Mouse (Mus musculus): ENCODE results near the gene Mrpl2.

The Mrpl2 gene

DNA sequence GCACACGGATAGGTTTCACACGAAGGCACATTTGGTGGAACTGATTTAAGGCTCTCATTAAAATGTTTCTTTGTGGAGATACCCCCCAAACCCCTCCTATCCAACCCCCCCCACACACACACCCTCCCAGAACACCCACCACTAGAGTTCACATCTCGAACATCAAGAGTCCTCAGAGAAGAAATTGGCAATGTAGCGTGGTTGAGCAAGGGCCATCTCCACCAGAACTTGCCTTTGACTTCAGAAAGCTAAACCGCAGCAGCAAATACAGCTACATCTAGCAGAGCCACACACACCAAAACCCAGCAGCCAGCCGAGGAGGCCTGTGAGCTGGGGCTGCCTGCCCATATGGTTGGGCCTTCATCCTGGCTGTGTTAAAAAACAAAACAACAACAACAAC, 18.6 kb upstream of the Mrpl2 start:
- no peak for DNase-seq (ENCODE audit: low spot score)

DNA sequence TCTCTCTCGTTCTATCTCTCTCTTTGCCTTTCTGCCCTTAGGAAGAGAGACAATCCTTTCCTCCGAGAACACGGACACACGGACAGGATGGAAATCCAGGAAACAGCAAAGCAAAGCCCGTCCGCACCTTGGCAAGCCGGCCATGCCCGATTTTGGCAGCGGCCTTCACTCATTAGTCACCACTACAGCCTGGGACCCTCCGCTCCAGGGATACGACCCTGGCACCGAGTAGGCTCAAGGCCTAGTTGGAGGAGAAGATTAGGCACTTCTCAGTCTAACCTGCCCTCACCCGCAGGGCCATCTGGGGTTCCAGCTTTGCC, 17.6 kb upstream of the Mrpl2 start:
- DNase-seq (ENCODE audit: low spot score) = no peak

DNA sequence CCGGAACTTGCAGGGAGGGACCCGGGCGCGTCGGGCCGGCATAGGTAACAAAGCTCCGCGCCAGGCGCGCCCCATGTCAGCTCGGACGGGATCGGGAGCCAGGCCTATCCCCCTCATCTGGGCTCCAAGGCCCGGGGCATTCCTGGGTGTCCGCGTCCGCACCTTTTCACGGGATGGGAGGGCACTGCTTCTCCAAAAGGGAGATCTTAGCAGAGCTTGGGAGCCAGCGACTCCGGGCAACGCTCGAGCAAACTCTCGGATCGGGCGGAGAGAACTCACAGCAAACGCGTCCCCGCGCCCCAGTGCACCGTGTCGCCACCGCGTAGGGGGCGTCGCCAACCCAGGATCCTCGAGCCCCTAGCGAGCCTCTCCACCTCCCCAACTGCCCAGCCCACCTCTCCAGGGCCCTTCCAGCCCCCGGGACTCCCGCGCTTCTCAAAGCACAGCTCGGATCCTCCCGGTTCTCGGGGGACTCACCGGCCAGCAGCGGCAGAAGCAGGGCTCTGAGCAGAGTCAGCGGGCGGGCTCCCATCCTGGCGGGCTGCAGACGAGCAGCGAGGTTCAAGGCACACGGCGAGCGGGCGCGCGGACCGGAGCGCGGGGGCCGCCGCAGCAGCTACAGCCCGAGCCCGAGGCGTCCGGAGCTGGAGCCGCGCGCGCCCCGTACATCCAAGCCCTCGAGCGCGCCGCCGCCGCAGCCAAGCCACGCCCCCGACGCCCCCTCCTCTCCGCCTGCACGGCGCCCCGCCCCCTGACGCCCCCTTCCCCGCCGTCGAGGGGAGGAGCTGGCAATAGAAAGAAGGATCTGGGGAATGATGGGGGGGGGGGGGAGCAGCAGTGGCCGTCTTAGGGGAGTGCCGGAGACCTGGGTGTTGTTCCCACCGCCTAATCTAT, 17.0 kb upstream of the Mrpl2 start, which contains the start of gene Ptk7:
TSS of gene Ptk7 (minus strand) at position 714 of the 894 bp plus-strand sequence.
- peak; percentile 62 for DNase-seq (ENCODE audit: low spot score)

DNA sequence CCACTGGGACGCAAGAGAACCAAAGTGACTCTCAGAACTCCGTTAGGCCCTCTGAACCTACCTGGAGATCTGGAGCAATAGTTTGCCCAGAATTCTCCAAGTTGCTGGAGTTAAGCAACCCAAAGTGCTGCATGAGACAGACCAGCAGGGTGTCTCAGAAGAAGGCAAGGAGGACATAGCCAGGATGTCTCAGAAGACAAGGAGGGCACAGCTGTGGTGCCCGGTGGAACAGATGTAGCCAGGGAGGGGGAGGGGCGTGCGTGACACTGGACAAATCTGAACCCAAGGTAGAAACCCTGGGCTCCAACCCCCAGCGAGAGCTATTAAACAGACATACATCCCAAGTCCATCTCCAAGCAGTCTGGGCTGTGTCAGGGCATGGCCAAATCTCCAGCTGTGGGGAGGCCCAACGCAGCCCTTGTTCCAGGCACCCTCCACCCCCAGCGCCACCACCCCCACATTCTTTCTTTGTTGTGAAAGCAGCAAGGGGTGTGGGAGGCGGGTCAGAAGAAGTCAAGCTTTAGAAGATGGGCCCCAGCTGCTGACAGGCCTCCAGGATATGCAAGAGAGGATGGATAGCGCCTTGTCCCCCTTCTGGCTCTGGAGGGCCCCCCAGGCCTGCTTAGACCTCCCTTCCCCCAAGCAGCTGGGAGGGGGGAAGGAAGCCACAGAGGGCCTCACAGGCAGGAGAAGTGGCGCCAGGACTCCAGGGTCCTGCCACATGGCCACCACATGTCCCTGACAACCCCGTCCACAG, 16.2 kb upstream of the Mrpl2 start:
- DNase-seq (ENCODE audit: low spot score) = peak; percentile 71

DNA sequence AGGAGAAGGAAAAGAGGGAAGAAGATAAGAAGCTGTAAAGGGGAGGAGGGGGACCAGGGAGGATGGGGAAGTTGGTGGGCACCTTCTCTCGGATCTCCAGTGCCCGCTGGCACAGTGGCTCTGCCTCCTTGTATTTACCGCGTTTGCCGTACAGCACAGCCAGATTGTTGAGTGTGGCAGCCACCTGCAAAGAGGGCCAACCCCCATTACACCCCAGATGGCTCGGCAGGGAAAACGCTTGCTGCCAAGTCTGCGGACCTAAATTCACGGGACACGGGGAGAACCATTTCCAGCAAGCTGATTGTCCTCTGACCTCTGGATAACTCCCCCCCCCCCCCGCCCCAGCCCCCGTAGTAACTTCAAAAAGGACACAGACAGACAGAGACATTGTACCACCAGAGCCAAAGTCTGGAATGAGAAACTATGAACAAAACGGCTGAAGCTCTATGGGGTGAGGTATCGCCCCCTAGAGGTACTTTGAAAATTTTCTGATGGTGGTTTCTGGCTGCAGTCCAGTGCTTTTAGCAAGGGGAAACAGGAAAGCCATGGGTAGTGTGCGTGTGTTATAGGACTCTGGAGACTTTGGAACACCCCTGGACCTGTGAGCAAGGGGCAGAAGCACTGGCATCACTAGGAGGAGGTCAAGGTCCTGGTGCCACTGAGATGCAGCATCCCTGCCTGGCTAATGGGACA, 9.1 kb upstream of the Mrpl2 start:
- DNase-seq (ENCODE audit: low spot score) = peak; percentile 76

DNA sequence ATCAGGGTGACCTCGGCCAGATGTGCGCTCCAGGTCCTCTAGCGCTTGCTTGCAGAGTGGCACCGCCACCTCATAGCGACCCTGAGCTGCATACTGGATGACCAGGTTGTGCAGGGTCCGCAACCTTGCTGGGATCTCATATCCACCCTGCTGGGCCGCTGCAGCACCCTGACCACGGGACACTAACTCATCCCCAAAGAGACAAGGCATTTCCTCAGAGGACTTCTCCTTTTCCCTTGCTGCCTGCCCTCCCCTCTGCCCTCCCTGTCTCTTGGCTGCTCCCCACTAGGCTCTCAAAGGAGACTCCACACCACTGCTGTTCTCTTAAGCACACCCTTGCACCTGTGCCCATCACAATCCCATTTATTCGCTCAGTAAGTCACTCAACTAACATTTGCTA, 6.1 kb upstream of the Mrpl2 start:
- no peak for DNase-seq (ENCODE audit: low spot score)

DNA sequence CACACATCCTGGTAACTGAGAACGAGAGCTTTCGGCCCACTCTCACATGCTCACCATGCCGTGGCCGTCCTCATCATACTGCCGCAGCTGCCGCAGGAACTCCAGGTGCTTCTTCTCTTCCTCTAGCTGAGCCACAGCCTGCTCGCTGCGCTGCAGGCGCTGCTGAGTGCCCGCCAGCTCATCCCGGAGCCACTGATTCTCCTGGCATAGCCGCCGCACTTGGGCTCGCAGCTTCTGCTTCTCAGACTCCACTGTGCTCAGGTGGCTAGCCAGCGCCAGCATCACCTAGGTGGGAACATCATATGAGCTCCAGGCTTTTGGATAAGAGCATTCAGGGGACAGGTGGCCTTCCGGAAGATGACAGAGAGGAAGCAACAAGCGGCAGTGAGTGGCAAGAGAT, 4.0 kb upstream of the Mrpl2 start:
- no peak for DNase-seq (ENCODE audit: low spot score)

DNA sequence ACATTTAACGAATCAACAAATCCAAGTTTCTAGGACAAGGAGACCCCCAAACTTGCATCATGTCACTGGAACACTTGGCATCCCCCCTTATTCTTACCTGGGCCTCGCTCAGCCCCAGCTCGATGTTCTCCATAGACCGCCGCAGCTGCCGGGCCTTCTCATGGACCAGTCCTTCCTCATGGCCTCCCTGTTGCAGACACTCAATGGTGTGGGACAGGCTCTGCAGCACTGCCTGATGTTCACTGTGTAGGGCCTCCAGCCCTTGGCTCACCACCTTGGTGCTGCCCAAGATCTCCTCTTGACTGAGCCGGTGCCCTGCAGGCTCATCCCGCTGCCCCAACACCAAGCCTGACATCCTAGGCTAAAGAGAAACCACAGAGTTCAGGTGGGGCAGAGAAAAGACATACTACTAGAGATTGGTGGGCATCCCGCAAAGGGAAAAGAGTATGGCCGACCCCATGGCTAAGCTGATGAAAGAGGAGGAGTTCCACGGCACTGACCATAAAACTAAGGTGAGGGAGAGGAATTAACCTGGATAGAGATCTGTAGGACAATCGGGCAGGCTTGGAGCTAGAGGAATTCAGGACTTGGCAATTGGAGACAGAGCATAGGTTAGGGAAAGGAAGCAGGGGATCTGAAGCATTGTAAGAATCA, 1.8 kb upstream of the Mrpl2 start:
- no peak for DNase-seq (ENCODE audit: low spot score)

DNA sequence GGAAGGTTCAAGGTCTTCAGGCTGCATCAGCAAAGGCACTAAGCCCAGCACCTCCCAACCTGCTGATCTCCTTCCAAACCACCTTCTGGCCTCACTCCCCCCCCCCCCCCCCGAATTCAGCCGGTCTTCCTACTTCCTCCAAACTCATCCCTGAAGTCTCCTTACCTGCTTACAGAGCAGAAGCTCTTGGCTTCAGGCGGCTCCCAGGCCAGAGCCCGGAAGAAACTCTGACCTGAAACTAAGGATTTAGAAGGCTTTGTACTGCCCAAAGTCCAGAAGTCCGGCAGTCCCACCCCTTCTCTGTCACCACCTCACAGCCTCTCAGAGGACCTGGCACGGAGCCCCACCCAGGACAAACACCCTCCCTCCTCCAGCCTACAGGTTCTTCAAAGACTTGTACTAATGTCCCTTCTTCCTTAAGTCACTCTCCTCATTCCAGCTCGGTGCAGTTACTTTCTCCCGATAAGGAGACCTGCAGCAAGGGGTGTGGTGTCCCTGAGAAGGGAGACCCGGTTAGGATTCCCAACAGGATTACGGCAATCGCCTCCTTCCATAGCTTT, 1.0 kb upstream of the Mrpl2 start:
- peak; percentile 82 for DNase-seq (ENCODE audit: low spot score)

DNA sequence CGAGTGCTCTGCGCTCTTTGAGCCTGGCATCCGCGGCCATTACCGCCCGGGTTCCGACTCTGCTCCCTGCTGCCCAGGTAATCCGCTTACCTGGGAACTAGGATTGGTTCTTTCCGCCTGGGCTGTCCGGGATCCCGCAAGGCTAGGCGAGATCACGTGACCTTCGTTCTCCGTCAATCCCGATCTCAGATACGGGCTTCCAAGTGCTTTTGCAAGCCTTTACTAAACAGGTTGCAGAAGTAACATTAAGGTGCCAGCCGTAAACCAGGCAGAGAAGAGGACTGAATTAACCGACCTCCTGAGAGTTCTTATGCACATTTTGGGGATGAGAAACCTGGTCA, 263 bp downstream of the Mrpl2 start:
- no peak for DNase-seq (ENCODE audit: low spot score)

DNA sequence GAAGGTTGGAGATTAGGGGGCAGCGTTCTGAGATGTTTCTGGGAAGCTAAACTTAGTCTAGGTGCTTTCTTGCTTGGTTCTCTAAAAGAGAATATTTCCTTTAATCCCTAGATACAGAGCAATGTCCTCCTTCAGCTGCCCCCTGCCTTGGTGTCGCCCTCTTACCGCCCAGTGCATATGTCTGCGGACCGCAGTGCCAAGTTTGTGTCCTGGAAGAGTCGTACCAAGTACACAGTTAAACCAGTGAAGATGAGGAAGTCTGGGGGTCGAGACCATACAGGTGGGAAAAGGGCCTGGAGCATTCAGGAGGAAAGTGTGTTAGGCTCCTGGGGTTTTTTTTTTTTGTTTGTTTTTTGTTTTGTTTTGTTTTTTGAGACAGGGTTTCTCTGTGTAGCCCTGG, 1.2 kb downstream of the Mrpl2 start:
- DNase-seq (ENCODE audit: low spot score) = no peak

DNA sequence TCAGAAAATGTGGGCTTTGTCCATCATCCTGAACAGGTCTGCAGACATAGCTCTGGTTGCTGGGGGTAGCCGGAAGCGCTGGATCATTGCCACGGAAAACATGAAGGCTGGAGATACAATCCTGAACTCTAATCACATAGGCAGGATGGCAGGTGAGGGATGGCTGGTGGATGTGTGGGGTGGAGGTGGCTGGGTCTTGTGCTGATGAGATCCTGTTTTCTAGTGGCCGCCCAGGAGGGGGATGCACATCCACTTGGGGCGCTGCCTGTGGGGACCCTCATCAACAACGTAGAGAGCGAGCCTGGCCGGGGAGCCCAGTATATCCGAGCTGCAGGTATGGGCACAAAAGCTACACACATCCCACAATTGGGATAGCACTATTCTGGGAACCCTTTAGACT, 2.4 kb downstream of the Mrpl2 start:
- DNase-seq (ENCODE audit: low spot score) = no peak

DNA sequence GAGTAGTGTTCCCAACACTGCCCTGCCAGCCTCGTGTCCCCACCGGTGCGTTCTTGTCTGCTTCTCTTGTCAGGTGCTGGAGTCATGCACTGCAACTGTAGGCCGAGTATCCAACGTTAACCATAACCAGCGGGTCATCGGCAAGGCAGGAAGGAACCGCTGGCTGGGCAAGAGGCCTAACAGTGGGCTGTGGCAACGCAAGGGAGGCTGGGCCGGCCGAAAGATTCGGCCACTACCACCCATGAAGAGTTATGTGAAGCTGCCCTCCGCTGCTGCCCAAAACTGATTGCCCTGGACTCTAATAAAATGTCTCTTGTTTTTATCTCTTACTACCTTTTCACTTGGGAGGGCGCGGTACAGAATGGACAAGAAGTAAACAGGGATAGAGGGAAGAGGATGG, 3.8 kb downstream of the Mrpl2 start:
- no peak for DNase-seq (ENCODE audit: low spot score)

DNA sequence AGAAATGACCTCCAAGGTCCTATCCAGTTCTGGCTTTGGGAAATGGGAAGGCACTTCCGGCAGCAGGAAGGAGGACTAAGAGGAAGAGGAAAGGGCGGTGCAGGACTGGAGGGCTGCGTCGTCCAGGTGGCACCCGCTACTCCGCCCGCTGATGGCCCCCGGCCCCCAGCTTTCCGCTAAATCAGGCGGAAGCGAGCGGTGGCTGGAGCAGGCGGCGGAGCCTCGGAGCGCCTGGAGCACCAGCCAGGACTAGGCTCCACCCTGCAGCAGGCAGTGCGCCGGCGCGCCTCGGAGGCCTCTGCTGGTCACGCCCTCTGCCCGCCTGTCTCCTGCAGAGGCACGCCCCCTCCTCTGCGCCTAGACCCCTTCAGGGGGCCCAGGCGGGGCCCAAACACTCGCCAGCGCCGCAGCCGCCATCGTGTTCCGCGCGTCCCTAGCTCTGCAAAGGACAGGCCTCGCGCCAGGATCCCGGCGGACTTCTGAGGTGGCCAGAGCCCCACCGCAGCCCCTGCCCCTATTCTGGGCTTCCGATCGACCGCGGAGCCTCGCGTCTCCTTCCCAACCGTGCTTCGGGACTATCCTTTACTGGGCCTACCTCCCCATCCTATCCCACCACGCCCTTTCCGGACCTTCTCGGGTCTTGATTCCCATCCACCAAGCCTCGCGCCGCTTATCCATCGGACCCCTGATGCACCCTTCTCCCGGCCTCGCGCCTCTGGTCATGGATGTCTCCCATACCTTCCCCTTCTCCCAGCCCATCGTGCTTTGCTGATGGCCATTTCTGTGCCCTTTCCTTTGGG, 4.4 kb downstream of the Mrpl2 start, which contains the start of gene Cul7:
TSS of gene Cul7 (plus strand) at position 106 of the 800 bp plus-strand sequence.
- DNase-seq (ENCODE audit: low spot score) = peak; percentile 93

DNA sequence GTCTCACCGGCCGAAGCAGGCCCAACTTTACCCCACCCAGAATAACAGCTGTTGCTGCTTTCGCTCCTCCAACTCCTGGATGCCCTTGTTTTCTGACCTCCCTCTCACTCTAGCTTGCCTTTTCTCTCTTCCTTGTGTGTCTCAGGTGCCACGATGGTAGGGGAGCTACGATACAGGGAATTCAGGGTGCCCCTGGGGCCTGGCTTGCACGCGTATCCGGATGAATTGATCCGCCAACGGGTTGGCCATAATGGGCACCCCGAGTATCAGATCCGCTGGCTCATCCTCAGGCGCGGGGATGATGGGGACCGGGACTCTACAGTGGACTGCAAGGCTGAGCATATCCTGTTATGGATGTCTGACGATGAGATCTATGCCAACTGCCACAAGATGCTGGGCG, 5.3 kb downstream of the Mrpl2 start:
- DNase-seq (ENCODE audit: low spot score) = no peak

DNA sequence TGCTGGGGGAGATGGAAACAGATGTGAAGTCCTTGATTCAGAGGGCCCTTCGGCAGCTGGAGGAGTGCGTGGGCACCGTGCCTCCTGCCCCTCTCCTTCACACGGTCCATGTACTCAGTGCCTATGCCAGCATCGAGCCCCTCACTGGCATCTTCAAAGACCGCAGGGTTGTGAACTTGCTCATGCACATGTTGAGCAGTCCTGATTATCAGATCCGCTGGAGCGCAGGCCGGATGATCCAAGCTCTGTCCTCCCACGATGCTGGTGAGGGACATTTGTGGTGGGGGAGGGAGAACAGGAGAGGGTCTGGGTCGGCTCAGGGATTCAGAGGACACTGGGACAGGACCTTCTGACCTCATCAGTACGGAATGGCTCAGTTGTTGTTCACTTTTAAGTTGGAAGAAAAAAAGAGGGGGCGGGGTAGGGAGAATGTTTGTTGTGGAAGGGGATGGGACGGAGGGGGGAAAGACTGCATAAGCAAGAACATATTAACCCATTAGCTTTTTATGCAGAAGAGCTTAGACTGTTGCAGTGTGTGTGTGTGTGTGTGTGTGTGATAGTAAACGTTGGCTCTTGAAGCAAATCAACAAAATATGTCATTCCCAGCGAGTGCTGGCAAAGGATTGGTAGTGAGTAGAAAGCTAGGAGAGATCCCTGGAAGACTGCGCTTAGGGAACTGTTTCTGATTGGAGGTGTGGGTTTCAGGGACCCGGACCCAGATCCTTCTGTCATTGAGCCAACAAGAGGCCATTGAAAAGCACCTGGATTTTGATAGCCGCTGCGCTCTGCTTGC, 5.9 kb downstream of the Mrpl2 start:
- DNase-seq (ENCODE audit: low spot score) = no peak

DNA sequence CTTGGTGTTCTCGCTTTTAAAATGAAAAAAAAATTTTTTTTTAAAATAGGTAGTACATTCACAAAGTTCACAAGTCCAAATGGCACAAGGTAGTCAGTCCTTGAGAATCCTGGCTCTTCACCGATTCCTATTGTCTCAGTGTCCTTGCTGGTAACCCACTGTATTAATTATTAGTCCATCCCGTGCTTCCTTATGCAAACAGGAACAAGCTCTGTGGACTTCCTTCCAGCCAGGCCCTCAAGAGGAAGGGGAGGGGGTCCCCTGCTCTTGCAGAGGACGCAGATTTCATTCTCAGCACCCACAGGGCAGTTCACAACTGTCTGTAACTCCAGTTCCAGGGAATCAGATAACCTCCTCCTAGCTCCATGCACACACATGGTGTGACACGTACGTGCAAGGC, 10.0 kb downstream of the Mrpl2 start:
- DNase-seq (ENCODE audit: low spot score) = no peak

DNA sequence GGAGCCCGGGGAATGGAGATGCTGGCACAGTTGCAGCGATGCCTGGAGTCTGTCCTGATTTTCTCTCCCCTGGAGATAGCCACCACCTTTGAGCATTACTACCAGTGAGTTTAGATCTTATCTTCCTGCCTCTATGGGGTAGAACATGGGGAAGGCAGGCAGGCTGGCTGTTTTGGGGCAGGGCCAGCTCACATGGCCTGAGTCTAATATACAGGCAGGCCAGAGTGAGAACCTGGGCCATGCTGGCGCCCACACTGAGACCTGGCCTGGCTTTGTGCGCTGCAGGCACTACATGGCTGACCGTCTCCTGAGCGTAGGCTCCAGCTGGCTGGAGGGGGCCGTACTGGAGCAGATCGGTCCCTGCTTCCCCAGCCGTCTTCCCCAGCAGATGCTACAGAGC, 15.3 kb downstream of the Mrpl2 start:
- DNase-seq (ENCODE audit: low spot score) = no peak

DNA sequence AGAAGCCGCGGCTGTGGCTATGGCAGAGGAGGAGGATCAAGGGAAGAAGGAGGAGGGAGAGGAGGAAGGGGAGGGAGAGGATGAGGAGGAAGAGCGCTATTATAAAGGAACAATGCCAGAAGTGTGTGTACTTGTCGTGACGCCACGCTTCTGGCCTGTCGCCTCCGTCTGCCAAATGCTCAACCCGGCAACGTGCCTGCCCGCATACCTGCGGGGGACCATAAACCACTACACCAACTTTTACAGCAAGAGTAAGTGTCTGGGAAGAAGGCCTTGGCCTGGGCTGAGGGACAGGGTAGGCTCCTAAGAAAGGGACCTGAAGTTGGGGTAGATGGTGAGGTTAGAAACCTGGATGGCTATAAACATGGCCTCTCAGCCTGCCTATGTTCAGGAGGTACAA, 16.0 kb downstream of the Mrpl2 start:
- no peak for DNase-seq (ENCODE audit: low spot score)

DNA sequence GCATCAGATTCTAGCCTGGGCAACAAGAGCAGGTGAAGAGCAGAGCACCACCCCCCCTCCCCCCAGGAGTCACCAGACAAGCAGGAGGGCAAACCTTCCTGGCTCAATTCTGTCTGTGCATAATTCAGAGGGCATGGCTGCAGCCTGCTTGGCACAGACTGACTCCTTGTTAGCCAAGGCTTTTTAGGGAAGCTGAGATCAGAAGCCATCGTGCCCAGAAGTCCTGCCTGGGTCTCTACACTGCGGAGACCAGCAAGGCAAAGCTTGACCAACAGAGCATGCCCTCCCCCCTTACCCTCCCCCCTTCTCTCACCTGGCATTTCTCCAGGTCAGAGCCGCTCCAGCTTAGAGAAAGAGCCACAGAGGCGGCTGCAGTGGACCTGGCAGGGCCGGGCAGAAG, 16.7 kb downstream of the Mrpl2 start:
- no peak for DNase-seq (ENCODE audit: low spot score)

Measured in lung, postnatal 25 days (tissue).